Mouse (Mus musculus) CH12.LX (cell line): Measurements from ENCODE around the gene Hax1. TPM values are rescaled to one million over a fixed set of nuclear protein-coding genes. Genes with fewer than 3 reads are reported as not detected.

ENCODE experiments used
- DNase-seq: peaks from one replicate; pipeline ENCODE4 v3.0.0-alpha.2; 2013; ENCODE audit errors: extremely low read depth
- H3K27ac ChIP-seq: 2 replicates; pipeline ENCODE4 v1.5.1; 2012; ENCODE audit warnings: low read depth, mild to moderate bottlenecking, control low read depth, moderate library complexity; ENCODE audit not compliant: insufficient read depth
- H3K27me3 ChIP-seq: replicated peaks from 2 replicates; pipeline ENCODE3; 2012; ENCODE audit warnings: inconsistent platforms
- H3K36me3 ChIP-seq, 2 experiments: replicated peaks in 1 of 2; 2 replicates each; pipeline versions ENCODE3 to v1.6.1; 2012; ENCODE audit warnings: inconsistent platforms in 1 of 2, low read length in 1 of 2, mild to moderate bottlenecking in 1 of 2, mixed read lengths in 1 of 2, moderate library complexity in 1 of 2; ENCODE audit not compliant: control insufficient read depth in 1 of 2, insufficient read depth in 1 of 2
- H3K4me1 ChIP-seq, 2 experiments: 2 replicates each; pipeline ENCODE4 v1.6.1; 2012; ENCODE audit warnings: inconsistent platforms in 1 of 2, moderate library complexity in 1 of 2; ENCODE audit not compliant: insufficient read depth in 2 of 2, control insufficient read depth in 1 of 2
- H3K4me2 ChIP-seq: 2 replicates; pipeline ENCODE4 v1.6.1; 2012; ENCODE audit warnings: low read depth, mild to moderate bottlenecking, control low read depth; ENCODE audit not compliant: poor library complexity, insufficient read depth, severe bottlenecking
- H3K4me3 ChIP-seq, 3 experiments: fragments of 150-350 bp in 1 of 3; sonication (generic) in 1 of 3; replicated peaks in 1 of 3; 2 replicates each; pipeline versions ENCODE3 to v1.5.1; 2011 to 2012; ENCODE audit warnings: low read depth in 2 of 3, low read length in 2 of 3, mild to moderate bottlenecking in 2 of 3, moderate library complexity in 2 of 3, control low read depth in 1 of 3, improper control_type of control experiment in 1 of 3, inconsistent platforms in 1 of 3, mixed read lengths in 1 of 3; ENCODE audit not compliant: poor library complexity in 1 of 3
- H3K79me2 ChIP-seq: replicated peaks from 2 replicates; pipeline ENCODE4 v1.6.1; 2012; ENCODE audit warnings: mild to moderate bottlenecking, moderate library complexity; ENCODE audit not compliant: control insufficient read depth, poor library complexity, insufficient read depth, severe bottlenecking; ENCODE audit errors: extremely low read depth
- H3K9ac ChIP-seq: 2 replicates; pipeline ENCODE4 v1.6.1; 2012; ENCODE audit warnings: low read depth, mild to moderate bottlenecking, control low read depth, moderate library complexity; ENCODE audit not compliant: insufficient read depth
- H3K9me3 ChIP-seq: replicated peaks from 2 replicates; pipeline ENCODE3; 2012; ENCODE audit warnings: low read length, inconsistent platforms, mixed read lengths
- BHLHE40 ChIP-seq: IDR thresholded peaks from 2 replicates; pipeline ENCODE4 v1.6.1; 2011; ENCODE audit warnings: mild to moderate bottlenecking, low read depth, low read length, improper control_type of control experiment
- CHD2 ChIP-seq: IDR thresholded peaks from 2 replicates; pipeline ENCODE4 v1.6.1; 2011; ENCODE audit warnings: low read length, improper control_type of control experiment
- CTCF ChIP-seq, 2 experiments: IDR thresholded peaks in 1 of 2; conservative IDR thresholded peaks in 1 of 2; 2 replicates each; pipeline ENCODE4 v1.5.1; 2011 to 2012; ENCODE audit warnings: low read depth in 2 of 2, low read length in 2 of 2, improper control_type of control experiment in 1 of 2, inconsistent platforms in 1 of 2, mild to moderate bottlenecking in 1 of 2, moderate library complexity in 1 of 2
- E2F4 ChIP-seq: IDR thresholded peaks from 2 replicates; pipeline ENCODE4 v1.6.1; 2011; ENCODE audit warnings: low read depth, low read length, improper control_type of control experiment; ENCODE audit not compliant: insufficient replicate concordance
- ELF1 ChIP-seq: IDR thresholded peaks from 2 replicates; pipeline ENCODE4 v1.6.1; 2014; ENCODE audit warnings: low read depth, mild to moderate bottlenecking, inconsistent platforms, low read length, improper control_type of control experiment
- ETS1 ChIP-seq: conservative IDR thresholded peaks from 2 replicates; pipeline ENCODE4 v1.6.1; 2012; ENCODE audit warnings: low read depth, mild to moderate bottlenecking, inconsistent platforms, low read length, improper control_type of control experiment, moderate library complexity
- GABPA ChIP-seq: IDR thresholded peaks from 2 replicates; pipeline ENCODE4 v1.6.1; 2012; ENCODE audit warnings: low read depth, low read length, improper control_type of control experiment, inconsistent platforms; ENCODE audit not compliant: insufficient replicate concordance
- HCFC1 ChIP-seq: IDR thresholded peaks from 2 replicates; pipeline ENCODE4 v1.6.1; 2012; ENCODE audit warnings: low read depth, mild to moderate bottlenecking, inconsistent platforms, low read length, improper control_type of control experiment
- IRF4 ChIP-seq: IDR thresholded peaks from 2 replicates; pipeline ENCODE4 v1.6.1; 2014; ENCODE audit warnings: low read depth, mild to moderate bottlenecking, inconsistent platforms, low read length, improper control_type of control experiment
- JUN ChIP-seq: IDR thresholded peaks from 2 replicates; pipeline ENCODE4 v1.6.1; 2011; ENCODE audit warnings: low read depth, mild to moderate bottlenecking, low read length, improper control_type of control experiment, moderate library complexity; ENCODE audit not compliant: insufficient read depth
- JUND ChIP-seq: conservative IDR thresholded peaks from 2 replicates; pipeline ENCODE4 v1.6.1; 2011; ENCODE audit warnings: low read depth, low read length, improper control_type of control experiment
- KAT2A ChIP-seq: IDR thresholded peaks from 2 replicates; pipeline ENCODE4 v1.6.1; 2012; ENCODE audit warnings: low read length, improper control_type of control experiment, inconsistent platforms; ENCODE audit not compliant: insufficient replicate concordance
- MAX ChIP-seq: IDR thresholded peaks from 2 replicates; pipeline ENCODE4 v1.6.1; 2011; ENCODE audit warnings: low read length, improper control_type of control experiment
- MAZ ChIP-seq: IDR thresholded peaks from 2 replicates; pipeline ENCODE4 v1.6.1; 2012; ENCODE audit warnings: low read depth, mild to moderate bottlenecking, inconsistent platforms, low read length, improper control_type of control experiment, moderate library complexity
- MEF2A ChIP-seq: IDR thresholded peaks from 2 replicates; pipeline ENCODE4 v1.6.1; 2014; ENCODE audit warnings: low read depth, mild to moderate bottlenecking, inconsistent platforms, low read length, improper control_type of control experiment, borderline replicate concordance
- MXI1 ChIP-seq: IDR thresholded peaks from 2 replicates; pipeline ENCODE4 v1.6.1; 2011; ENCODE audit warnings: mild to moderate bottlenecking, low read depth, low read length, improper control_type of control experiment
- MYC ChIP-seq: IDR thresholded peaks from 2 replicates; pipeline ENCODE4 v1.6.1; 2011; ENCODE audit warnings: low read depth, mild to moderate bottlenecking, improper control_type of control experiment, low read length
- NELFE ChIP-seq: IDR thresholded peaks from 2 replicates; pipeline ENCODE4 v1.6.1; 2011; ENCODE audit warnings: low read depth, low read length, improper control_type of control experiment
- NRF1 ChIP-seq: IDR thresholded peaks from 2 replicates; pipeline ENCODE4 v1.6.1; 2014; ENCODE audit warnings: low read depth, mild to moderate bottlenecking, inconsistent platforms, low read length, improper control_type of control experiment, moderate library complexity
- PAX5 ChIP-seq: IDR thresholded peaks from 2 replicates; pipeline ENCODE4 v1.6.1; 2012; ENCODE audit warnings: low read length, inconsistent platforms, mixed read lengths
- POLR2A ChIP-seq: IDR thresholded peaks from 2 replicates; pipeline ENCODE4 v1.6.1; 2011; ENCODE audit warnings: low read depth, mild to moderate bottlenecking, improper control_type of control experiment, low read length
- POLR2AphosphoS2 ChIP-seq: IDR thresholded peaks from 2 replicates; pipeline ENCODE4 v1.6.1; 2011; ENCODE audit warnings: low read depth, low read length, improper control_type of control experiment
- RAD21 ChIP-seq: IDR thresholded peaks from 2 replicates; pipeline ENCODE4 v1.6.1; 2011; ENCODE audit warnings: low read depth, mild to moderate bottlenecking, low read length, improper control_type of control experiment, moderate library complexity
- RCOR1 ChIP-seq: conservative IDR thresholded peaks from 2 replicates; pipeline ENCODE4 v1.6.1; 2012; ENCODE audit warnings: low read depth, mild to moderate bottlenecking, inconsistent platforms, low read length, improper control_type of control experiment
- SIN3A ChIP-seq: IDR thresholded peaks from 2 replicates; pipeline ENCODE4 v1.6.1; 2012; ENCODE audit warnings: low read length, improper control_type of control experiment, inconsistent platforms
- SMC3 ChIP-seq: IDR thresholded peaks from 2 replicates; pipeline ENCODE4 v1.6.1; 2011; ENCODE audit warnings: low read depth, low read length, improper control_type of control experiment
- TCF12 ChIP-seq: IDR thresholded peaks from 2 replicates; pipeline ENCODE4 v1.6.1; 2014; ENCODE audit warnings: low read depth, mild to moderate bottlenecking, inconsistent platforms, low read length, improper control_type of control experiment
- UBTF ChIP-seq: IDR thresholded peaks from 2 replicates; pipeline ENCODE4 v1.6.1; 2012; ENCODE audit warnings: low read depth, mild to moderate bottlenecking, inconsistent platforms, low read length, improper control_type of control experiment, moderate library complexity
- USF1 ChIP-seq: IDR thresholded peaks from 2 replicates; pipeline ENCODE4 v1.6.1; 2014; ENCODE audit warnings: low read depth, mild to moderate bottlenecking, inconsistent platforms, low read length, improper control_type of control experiment
- USF2 ChIP-seq: conservative IDR thresholded peaks from 2 replicates; pipeline ENCODE4 v1.6.1; 2011; ENCODE audit warnings: low read depth, low read length, improper control_type of control experiment
- ZC3H11A ChIP-seq: IDR thresholded peaks from 2 replicates; pipeline ENCODE4 v1.6.1; 2012; ENCODE audit warnings: low read depth, mild to moderate bottlenecking, inconsistent platforms, low read length, improper control_type of control experiment
- ZMIZ1 ChIP-seq: IDR thresholded peaks from 2 replicates; pipeline ENCODE4 v1.6.1; 2012; ENCODE audit warnings: low read depth, mild to moderate bottlenecking, inconsistent platforms, low read length, improper control_type of control experiment
- ZNF384 ChIP-seq: IDR thresholded peaks from 2 replicates; pipeline ENCODE4 v1.6.1; 2012; ENCODE audit warnings: low read depth, low read length, improper control_type of control experiment, inconsistent platforms
- dilution Hi-C: fragments of 300-500 bp; cut with MboI; formaldehyde crosslinking; loops from 2 replicates; pipeline ENCODE4 v1.14.3; 2020; ENCODE audit warnings: low sequenced_read_pairs; ENCODE audit not compliant: extremely low pct_unique_long_range_greater_than_20kb, extremely low pct_ligation_motif_present
- in situ Hi-C: fragments of 300-500 bp; cut with MboI; formaldehyde crosslinking; loops from 3 replicates; pipeline ENCODE4 v1.14.3; 2019; ENCODE audit warnings: low sequenced_read_pairs, low pct_ligation_motif_present, low pct_unique_long_range_greater_than_20kb, mixed read lengths
- polyA plus RNA-seq: library from polyadenylated mRNA; unstranded; fragments of >175 nt; gene quantifications from 2 replicates; pipeline ENCODE4 v1.2.1, GENCODE M21; 2012; ENCODE audit warnings: low read depth; ENCODE audit not compliant: insufficient read length
- total RNA-seq, 2 experiments: library from RNA; depleted of rRNA; stranded (reverse); fragments of 300-350 nt in 1 of 2; fragments of >200 nt in 1 of 2; gene quantifications; 2 replicates each; pipeline ENCODE4 v1.2.3; 2012 to 2014

Gene Hax1
- total and polyA plus RNA-seq, 3 experiments: 302 to 353 (median 304) TPM

- TF ChIP-seq MYC: peak; percentile 66; the same call in 1 of the 2 replicates
- TF ChIP-seq USF1: no peak
- TF ChIP-seq SMC3: no peak
- 0 out of 2 replicates have a peak, but pooled peaks have one; percentile 51 for TF ChIP-seq TCF12
- TF ChIP-seq UBTF: no peak
- TF ChIP-seq ETS1: 0 out of 2 replicates have a peak, but pooled peaks have one; percentile 15
- TF ChIP-seq ZC3H11A: no peak
- peak; percentile 50; the same call in 1 of the 2 replicates for TF ChIP-seq MAX
- TF ChIP-seq ZMIZ1: no peak
- no peak for TF ChIP-seq RAD21
- no peak for TF ChIP-seq RCOR1
Observed at GRCm38 (mm10) chr3:89961436-89961835, 37.1 kb downstream of the Hax1 start (continued).

- dilution Hi-C loops: no loop called here
- DNase-seq: peak; percentile 89
- no peaks in the 10 kb centered on the region for H3K27me3 ChIP-seq
- H3K27ac ChIP-seq: no peak overlapping the region
- peaks cover 24 to 50% of the 10 kb centered on the region in 2 experiments for H3K36me3 ChIP-seq
- peak overlapping the region; percentile 62 for H3K9ac ChIP-seq
- peak overlapping the region; percentile 98 for H3K4me2 ChIP-seq
- peaks cover 28% of the 10 kb centered on the region for H3K79me2 ChIP-seq
- peak overlapping the region; percentile 89 to 95 (median 94) for H3K4me3 ChIP-seq
- H3K9me3 ChIP-seq: peaks cover 2% of the 10 kb centered on the region
- peaks cover 21 to 66% of the 10 kb centered on the region in 2 experiments for H3K4me1 ChIP-seq
- no peak for TF ChIP-seq JUN
- no peak for TF ChIP-seq CHD2
- TF ChIP-seq MXI1: peak; percentile 86
- peak; percentile 41; the same call in 1 of the 2 replicates for TF ChIP-seq TCF12
- no peak for TF ChIP-seq USF2
- TF ChIP-seq RAD21: no peak
- TF ChIP-seq MYC: no peak
- peak; percentile 59; the same call in 1 of the 2 replicates for TF ChIP-seq POLR2A
- TF ChIP-seq KAT2A: no peak
- no peak for TF ChIP-seq CTCF (conservative IDR thresholded peaks at IDR 0.05 in 1 of 2, IDR thresholded peaks at IDR 0.05 in 1 of 2; ENCODE audit: low read depth in 2 of 2, low read length in 2 of 2)
- TF ChIP-seq NELFE: peak; percentile 61
- 0 out of 2 replicates have a peak, but pooled peaks have one; percentile 14 for TF ChIP-seq MEF2A
- no peak for TF ChIP-seq POLR2AphosphoS2
- TF ChIP-seq HCFC1: no peak
- TF ChIP-seq ZC3H11A: no peak
- no peak for TF ChIP-seq JUND
- no peak for TF ChIP-seq E2F4
- TF ChIP-seq MAX: peak; percentile 67; the same call in 1 of the 2 replicates
- TF ChIP-seq GABPA: no peak
- TF ChIP-seq ZNF384: no peak
- 0 out of 2 replicates have a peak, but pooled peaks have one; percentile 16 for TF ChIP-seq BHLHE40
- peak; percentile 43; the same call in 1 of the 2 replicates for TF ChIP-seq ELF1
- TF ChIP-seq NRF1: peak; percentile 67
- TF ChIP-seq ZMIZ1: no peak
- TF ChIP-seq PAX5: no peak
- TF ChIP-seq SIN3A: peak; percentile 85; the same call in 1 of the 2 replicates
- TF ChIP-seq MAZ: 0 out of 2 replicates have a peak, but pooled peaks have one; percentile 42
- TF ChIP-seq IRF4: no peak
- TF ChIP-seq UBTF: 0 out of 2 replicates have a peak, but pooled peaks have one; percentile 44
- TF ChIP-seq RCOR1: no peak
- in situ Hi-C loops: loop anchor here (10.0 to 25.0 kb wide), 2 partner anchors 114 to 173 kb away; partner anchors contain the start of gene Tpm3
Observed at GRCm38 (mm10) chr3:89960469-89960868, 38.1 kb downstream of the Hax1 start.
